In the genomic region with DNA sequence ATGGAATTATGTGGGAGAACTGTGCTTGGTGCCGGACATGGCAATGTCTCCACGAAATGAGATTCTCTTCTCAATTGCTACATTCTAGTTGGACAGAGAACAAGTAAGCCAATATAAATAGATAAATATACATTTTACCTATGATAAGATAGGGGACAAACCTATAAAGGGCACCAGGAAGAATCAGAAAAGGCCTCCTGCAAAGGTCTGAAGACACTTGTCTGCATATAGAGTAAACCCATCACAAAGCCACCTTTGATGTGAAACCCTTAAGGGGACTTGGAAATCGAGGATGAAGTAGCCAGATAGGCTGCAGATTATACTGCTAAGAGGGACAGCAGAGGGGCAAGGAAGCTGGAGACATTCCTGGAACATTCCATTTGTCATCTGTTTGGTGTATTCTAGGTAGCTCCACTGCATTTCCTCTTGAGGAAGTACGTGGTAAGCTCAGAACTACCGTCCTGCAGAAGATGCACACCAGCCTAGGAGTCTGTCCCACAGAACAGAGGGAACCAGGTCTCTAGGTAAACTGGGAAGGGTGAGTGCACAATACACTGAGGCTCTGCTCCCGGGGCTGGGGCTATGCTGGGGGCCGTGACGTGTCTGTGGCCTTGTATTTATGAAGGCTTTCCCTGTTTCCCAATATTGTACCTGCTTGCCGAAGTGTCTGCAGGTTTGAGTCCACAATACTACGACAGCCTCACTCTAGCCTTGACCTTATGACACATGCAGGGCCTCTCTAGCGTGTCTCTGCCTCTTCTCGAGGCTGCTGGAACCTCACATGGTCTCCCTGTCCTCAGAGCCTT, we compare ENCODE assay signal across 9 mouse cellular contexts. TPM values are rescaled to one million over a fixed set of nuclear protein-coding genes. Genes with fewer than 3 reads are reported as not detected.
DNase-seq lines count a peak whose midpoint lies in the region; ATAC-seq and TF ChIP-seq lines count a peak whose summit lies in the region.
"Had no signal": no experiment of that assay in that cellular context is flagged by ENCODE, and none has a peak within 500 bp of the region (broad histone marks: within the 10 kb centered on the region; RNA-seq: fewer than 3 reads in every experiment).

No protein-coding gene starts in this region.

- 0 out of 2 replicates have a peak, but pooled peaks cover 5% of the 10 kb centered on the region for H3K9me3 ChIP-seq in heart, embryonic 13.5 days
- no peaks in the 10 kb centered on the region for H3K9me3 ChIP-seq in G1E (replicated peaks)
- H3K9me3 ChIP-seq in hindbrain, embryonic 10.5 days, result no peaks in the 10 kb centered on the region
- H3K9me3 ChIP-seq in midbrain, embryonic 11.5 days (ENCODE audit: control insufficient read depth, low read length), result no peaks in the 10 kb centered on the region

- peak overlapping the region; percentile 86 for H3K4me3 ChIP-seq in heart, embryonic 13.5 days
- peak overlapping the region; percentile 88 for H3K4me3 ChIP-seq in G1E (ENCODE audit: low read depth, low read length)
- H3K4me3 ChIP-seq in hindbrain, embryonic 10.5 days, result peak overlapping the region; percentile 97
- no peak overlapping the region; the same call in 1 of the 2 replicates for H3K4me3 ChIP-seq in midbrain, embryonic 11.5 days (ENCODE audit: low read depth, low read length)

- peak overlapping the region; percentile 91 for H3K27ac ChIP-seq in heart, embryonic 13.5 days (replicated peaks)
- peak overlapping the region; percentile 99 for H3K27ac ChIP-seq in hindbrain, embryonic 10.5 days
- H3K27ac ChIP-seq in midbrain, embryonic 11.5 days (ENCODE audit: low read depth, low read length), result no peak overlapping the region

- WGBS in heart, embryonic 13.5 days, result 60% methylated on average over 12 of the region's 12 CpGs
- WGBS in hindbrain, embryonic 10.5 days, result 85% methylated on average over 12 of the region's 12 CpGs
- WGBS in midbrain, embryonic 11.5 days, result 86% methylated on average over 12 of the region's 12 CpGs

- no peak for DNase-seq in heart, postnatal 10 days
- no peak for DNase-seq in G1E (ENCODE audit: low spot score)
- no peak for DNase-seq in hindbrain, embryonic 10.5 days (ENCODE audit: low spot score)
- no peak for DNase-seq in midbrain, embryonic 11.5 days (ENCODE audit: low spot score, missing footprints)
- no peak for DNase-seq in layer of hippocampus, postnatal 36 days
- no peak for DNase-seq in adrenal gland, postnatal 36 days

- intact Hi-C loops in heart, postnatal 10 days (cut with DNase I), result no loop called here

- TF ChIP-seq CTCF in G1E (IDR thresholded peaks at IDR 0.05; ENCODE audit: low read depth, low read length), result no peak

- no peak for ATAC-seq in heart, embryonic 13.5 days (ENCODE audit: extremely low read depth, insufficient number of reproducible peaks, low FRiP score, low TSS enrichment)
- no peak for ATAC-seq in G1E (ENCODE audit: extremely low read depth, insufficient number of reproducible peaks, low FRiP score, poor library complexity, severe bottlenecking)
- no peak for ATAC-seq in midbrain, embryonic 11.5 days (ENCODE audit: low FRiP score)
- no peak for ATAC-seq in monocyte, adult 5-6 weeks (replicated peaks; ENCODE audit: insufficient number of reproducible peaks, low FRiP score, low TSS enrichment, poor library complexity, severe bottlenecking)

- peak overlapping the region; percentile 99 for H3K9ac ChIP-seq in heart, embryonic 13.5 days
- peak overlapping the region; percentile 95; the same call in 1 of the 2 replicates for H3K9ac ChIP-seq in midbrain, embryonic 11.5 days (ENCODE audit: low read length)

- peak overlapping the region; percentile 70 for H3K4me2 ChIP-seq in heart, embryonic 13.5 days
- peak overlapping the region; percentile 59; the same call in 1 of the 2 replicates for H3K4me2 ChIP-seq in midbrain, embryonic 11.5 days

- H3K27me3 ChIP-seq in heart, embryonic 13.5 days (replicated peaks), result no peaks in the 10 kb centered on the region
- H3K27me3 ChIP-seq in G1E (ENCODE audit: insufficient read depth, low read length), result no peaks in the 10 kb centered on the region
- no peaks in the 10 kb centered on the region for H3K27me3 ChIP-seq in hindbrain, embryonic 10.5 days (ENCODE audit: insufficient read depth, poor library complexity, severe bottlenecking)
- H3K27me3 ChIP-seq in midbrain, embryonic 11.5 days (ENCODE audit: control insufficient read depth, insufficient read depth, low read length), result no peaks in the 10 kb centered on the region

- H3K4me1 ChIP-seq in heart, embryonic 13.5 days, result peaks cover 56% of the 10 kb centered on the region
- peaks cover 65% of the 10 kb centered on the region for H3K4me1 ChIP-seq in G1E (ENCODE audit: insufficient read depth, low read depth, low read length)
- peaks cover 59% of the 10 kb centered on the region for H3K4me1 ChIP-seq in hindbrain, embryonic 10.5 days (replicated peaks)
- peaks cover 25% of the 10 kb centered on the region for H3K4me1 ChIP-seq in midbrain, embryonic 11.5 days (ENCODE audit: control insufficient read depth, insufficient read depth, low read length)

- peaks cover 5% of the 10 kb centered on the region for H3K36me3 ChIP-seq in heart, embryonic 13.5 days
- peaks cover 30% of the 10 kb centered on the region for H3K36me3 ChIP-seq in G1E (replicated peaks)
- H3K36me3 ChIP-seq in hindbrain, embryonic 10.5 days, result peaks cover 15% of the 10 kb centered on the region
- H3K36me3 ChIP-seq in midbrain, embryonic 11.5 days (ENCODE audit: control insufficient read depth, insufficient read depth, low read length), result no peaks in the 10 kb centered on the region

RNA-seq across cellular contexts. Expression of a gene that starts 1.0 kb away (rescaled TPM):
- polyA plus RNA-seq in heart, embryonic 13.5 days (2015; fragmentation: Nextera tagmentation; extraction: Ambion mirVana), result 216 and 229 TPM in 2 replicates
- 100 to 1,000 TPM; 120 to 121 TPM for total RNA-seq in heart, postnatal 10 days (2021)
- 149 and 162 TPM in 2 replicates for total RNA-seq in G1E (2014; fragmentation: Nextera tagmentation)
- 81.3 and 83.9 TPM in 2 replicates for total RNA-seq in G1E (2017)
- 197 and 203 TPM in 2 replicates for polyA plus RNA-seq in G1E (2012)
- polyA plus RNA-seq in hindbrain, embryonic 10.5 days (2016; fragmentation: Nextera tagmentation; extraction: Ambion mirVana), result 385 and 396 TPM in 2 replicates
- polyA plus RNA-seq in midbrain, embryonic 11.5 days (2014; fragmentation: Nextera tagmentation; extraction: Ambion mirVana), result 252 and 273 TPM in 2 replicates
- 43.7 to 97.6 TPM (median 59.7 TPM) in 3 replicates for total RNA-seq in monocyte, adult 5-6 weeks (2017)
- total RNA-seq in layer of hippocampus, postnatal 36 days (2021), result 100 to 1,000 TPM; 208 to 231 TPM
- 100 to 1,000 TPM; 195 to 197 TPM for total RNA-seq in adrenal gland, postnatal 36 days (2021)

RNA-seq across cellular contexts. Expression of a gene that starts 28.4 kb away (rescaled TPM):
- 1.9 and 4.5 TPM in 2 replicates for polyA plus RNA-seq in heart, embryonic 13.5 days (2015; fragmentation: Nextera tagmentation; extraction: Ambion mirVana)
- total RNA-seq in heart, postnatal 10 days (2021), result 10 to 100 TPM; 21.6 to 23.2 TPM
- total RNA-seq in G1E (2014; fragmentation: Nextera tagmentation), result 6.2 and 8.1 TPM in 2 replicates
- 0.11 TPM in 1 of 2 replicates, not detected in the other for total RNA-seq in G1E (2017)
- not detected in 2 replicates for polyA plus RNA-seq in G1E (2012)
- 4.1 and 6.7 TPM in 2 replicates for polyA plus RNA-seq in hindbrain, embryonic 10.5 days (2016; fragmentation: Nextera tagmentation; extraction: Ambion mirVana)
- 5.8 and 5.9 TPM in 2 replicates for polyA plus RNA-seq in midbrain, embryonic 11.5 days (2014; fragmentation: Nextera tagmentation; extraction: Ambion mirVana)
- total RNA-seq in monocyte, adult 5-6 weeks (2017), result not detected in 3 replicates
- 10 to 100 TPM; 39.4 to 47.0 TPM for total RNA-seq in layer of hippocampus, postnatal 36 days (2021)
- total RNA-seq in adrenal gland, postnatal 36 days (2021), result 10 to 100 TPM in 1 of 2 experiments, 1 to 10 TPM in 1; 8.9 to 25.9 TPM
- polyA plus RNA-seq: inflammation-experienced regulatory T-cells, adult 6 months had no signal

RNA-seq across cellular contexts. Expression of a gene that starts 55.8 kb away (rescaled TPM):
- 2.0 and 4.5 TPM in 2 replicates for polyA plus RNA-seq in heart, embryonic 13.5 days (2015; fragmentation: Nextera tagmentation; extraction: Ambion mirVana)
- total RNA-seq in heart, postnatal 10 days (2021), result 100 to 1,000 TPM in 1 of 2 experiments, 10 to 100 TPM in 1; 31.0 to 100 TPM
- 10.5 and 12.5 TPM in 2 replicates for total RNA-seq in G1E (2014; fragmentation: Nextera tagmentation)
- total RNA-seq in G1E (2017), result 12.9 and 33.6 TPM in 2 replicates
- 61.6 and 87.9 TPM in 2 replicates for polyA plus RNA-seq in G1E (2012)
- polyA plus RNA-seq in hindbrain, embryonic 10.5 days (2016; fragmentation: Nextera tagmentation; extraction: Ambion mirVana), result 1.1 and 1.5 TPM in 2 replicates
- 2.3 and 2.5 TPM in 2 replicates for polyA plus RNA-seq in midbrain, embryonic 11.5 days (2014; fragmentation: Nextera tagmentation; extraction: Ambion mirVana)
- total RNA-seq in monocyte, adult 5-6 weeks (2017), result 255 to 567 TPM (median 357 TPM) in 3 replicates
- 10 to 100 TPM; 32.6 to 34.3 TPM for total RNA-seq in layer of hippocampus, postnatal 36 days (2021)
- total RNA-seq in adrenal gland, postnatal 36 days (2021), result 100 to 1,000 TPM; 357 to 631 TPM

RNA-seq across cellular contexts. Expression of a gene that starts 56.7 kb away (rescaled TPM):
- 37.4 and 37.6 TPM in 2 replicates for polyA plus RNA-seq in heart, embryonic 13.5 days (2015; fragmentation: Nextera tagmentation; extraction: Ambion mirVana)
- total RNA-seq in heart, postnatal 10 days (2021), result 10 to 100 TPM; 37.9 to 40.5 TPM
- total RNA-seq in G1E (2014; fragmentation: Nextera tagmentation) (14.1 and 20.1 TPM in 2 replicates), G1E (2017) (17.5 and 18.3 TPM in 2 replicates)
- 36.9 and 38.8 TPM in 2 replicates for polyA plus RNA-seq in G1E (2012)
- 41.2 and 43.8 TPM in 2 replicates for polyA plus RNA-seq in hindbrain, embryonic 10.5 days (2016; fragmentation: Nextera tagmentation; extraction: Ambion mirVana)
- 25.1 and 31.5 TPM in 2 replicates for polyA plus RNA-seq in midbrain, embryonic 11.5 days (2014; fragmentation: Nextera tagmentation; extraction: Ambion mirVana)
- total RNA-seq in monocyte, adult 5-6 weeks (2017), result 55.2 to 64.6 TPM (median 57.9 TPM) in 3 replicates
- 10 to 100 TPM; 46.2 to 51.6 TPM for total RNA-seq in layer of hippocampus, postnatal 36 days (2021)
- total RNA-seq in adrenal gland, postnatal 36 days (2021), result 10 to 100 TPM; 27.2 to 34.3 TPM
